Mouse (Mus musculus): ENCODE data around the gene Sec16a. TPM values are rescaled to one million over a fixed set of nuclear protein-coding genes. Genes with fewer than 3 reads are reported as not detected.

Gene Sec16a
- total RNA-seq (2022), result 10 to 100 TPM; 62.3 to 73.6 (median 67.1) TPM

DNA sequence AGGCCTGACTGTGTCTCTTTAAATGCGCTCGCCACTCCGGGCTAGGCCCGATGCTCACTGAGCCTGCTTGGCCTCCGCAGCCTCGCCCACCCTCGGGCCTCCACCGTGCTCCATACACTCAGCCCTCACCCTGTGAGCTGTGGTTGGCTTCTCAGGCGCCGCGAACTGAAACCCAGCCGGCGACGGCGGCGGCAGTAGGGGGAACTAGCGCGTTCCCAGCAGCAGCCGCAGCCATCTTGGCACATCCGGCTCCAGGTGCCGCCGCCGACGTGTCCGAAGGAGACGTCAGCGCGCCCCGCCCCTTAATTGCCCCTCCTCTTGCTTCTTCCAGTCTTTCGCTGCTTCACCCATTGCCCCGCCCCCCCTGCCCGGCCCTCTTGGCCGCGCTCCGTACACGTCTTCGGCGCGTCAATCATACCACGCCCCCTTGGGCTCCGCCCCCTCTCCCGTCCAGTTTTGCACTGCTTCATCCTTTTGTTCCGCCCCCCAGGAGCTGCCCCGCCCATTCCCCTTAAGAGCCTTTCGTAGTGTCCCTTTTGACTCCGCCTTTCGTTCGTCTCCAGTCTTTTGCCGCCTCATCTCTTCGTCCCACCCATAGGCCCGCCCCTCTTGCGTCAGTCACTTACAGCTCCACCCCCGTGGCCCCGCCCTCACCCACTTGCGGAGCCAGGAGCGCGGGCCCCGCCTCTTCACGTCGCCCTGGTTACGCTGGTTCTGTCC is at the start of gene Sec16a:
TSS of gene Sec16a (minus strand) at position 271 of the 720 bp plus-strand sequence.
- peak; percentile 99 for DNase-seq

DNA sequence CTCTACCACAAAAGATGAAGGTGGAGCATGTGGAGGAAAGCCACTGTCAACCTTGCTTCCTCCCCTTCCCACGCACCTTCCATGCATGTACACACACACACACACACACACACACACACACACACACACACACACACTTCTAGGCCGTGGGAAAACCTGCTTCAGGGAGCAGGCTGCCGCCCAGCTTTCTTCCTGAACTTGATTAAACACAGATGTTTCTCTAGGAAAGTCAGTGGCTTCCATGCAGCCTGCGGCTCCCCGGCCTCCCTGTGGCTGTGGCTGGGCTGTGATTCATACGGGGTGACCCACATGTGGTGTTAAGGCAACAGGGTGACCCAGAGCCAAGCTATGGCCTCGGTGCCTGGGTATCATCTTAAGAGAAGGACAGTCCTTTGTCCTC is 49.4 kb upstream of the Sec16a start:
- no peak for DNase-seq

DNA sequence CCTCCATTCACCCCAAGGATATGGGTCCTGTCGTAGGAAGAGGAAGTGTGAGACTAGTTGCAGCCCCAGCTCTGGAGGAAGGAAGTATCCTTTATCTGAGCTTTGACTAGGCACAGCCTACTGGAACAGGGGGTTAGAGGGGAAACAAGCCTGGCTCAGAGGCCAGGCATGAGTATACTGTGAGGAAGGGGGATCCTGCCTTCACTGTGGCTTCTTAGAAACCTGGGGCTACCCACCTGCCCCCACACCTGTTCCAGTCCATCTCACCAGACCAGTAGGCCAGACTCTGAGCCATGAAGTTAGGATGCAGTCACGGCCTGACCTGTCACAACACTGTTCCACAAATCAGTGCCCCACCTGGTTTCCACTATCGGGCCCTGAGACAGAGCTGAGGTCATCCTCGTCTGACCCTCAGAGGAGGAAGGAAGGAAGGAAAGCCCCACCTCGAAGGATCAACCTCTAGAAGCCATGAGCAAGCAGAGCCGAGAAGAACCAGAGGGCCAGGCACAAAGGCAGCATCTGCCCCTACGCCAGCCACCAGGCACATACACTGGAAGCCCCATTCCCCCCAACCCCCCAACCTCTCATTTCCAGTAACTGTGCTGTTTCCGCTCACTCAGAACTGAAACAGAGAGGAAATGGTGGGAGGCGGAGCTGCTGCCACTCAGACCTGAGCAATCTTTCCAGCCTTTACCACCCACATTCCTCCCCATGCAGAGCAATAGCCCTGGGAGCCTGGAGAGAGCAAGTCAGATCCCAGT is 48.2 kb upstream of the Sec16a start:
- no peak for DNase-seq

DNA sequence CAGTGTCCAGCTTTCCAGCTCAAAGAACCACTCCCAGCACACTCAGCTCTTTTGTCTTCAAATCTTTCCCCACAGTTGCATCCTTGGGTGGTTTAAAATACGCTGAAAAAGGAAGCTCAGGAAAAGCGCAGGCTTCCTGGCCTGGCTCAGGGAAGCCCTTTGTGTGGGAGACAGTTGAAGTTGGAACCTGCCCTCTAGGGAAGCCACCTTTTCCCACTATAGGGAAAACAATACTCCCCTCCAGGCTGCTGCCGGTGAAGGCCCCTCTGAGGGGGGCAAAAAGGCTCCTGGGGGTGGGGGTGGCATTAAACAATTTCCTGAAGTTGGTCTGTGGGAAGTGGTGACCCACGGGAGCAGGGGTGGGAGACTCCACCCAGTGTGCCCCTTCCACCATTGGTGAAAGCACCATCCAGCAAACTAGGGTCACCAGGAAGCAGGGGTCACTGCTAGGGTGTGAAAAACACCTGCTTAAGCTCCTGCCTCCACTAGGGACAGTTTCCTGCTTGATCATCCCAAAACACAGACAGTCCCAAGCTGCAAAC is 45.8 kb upstream of the Sec16a start:
- no peak for DNase-seq

DNA sequence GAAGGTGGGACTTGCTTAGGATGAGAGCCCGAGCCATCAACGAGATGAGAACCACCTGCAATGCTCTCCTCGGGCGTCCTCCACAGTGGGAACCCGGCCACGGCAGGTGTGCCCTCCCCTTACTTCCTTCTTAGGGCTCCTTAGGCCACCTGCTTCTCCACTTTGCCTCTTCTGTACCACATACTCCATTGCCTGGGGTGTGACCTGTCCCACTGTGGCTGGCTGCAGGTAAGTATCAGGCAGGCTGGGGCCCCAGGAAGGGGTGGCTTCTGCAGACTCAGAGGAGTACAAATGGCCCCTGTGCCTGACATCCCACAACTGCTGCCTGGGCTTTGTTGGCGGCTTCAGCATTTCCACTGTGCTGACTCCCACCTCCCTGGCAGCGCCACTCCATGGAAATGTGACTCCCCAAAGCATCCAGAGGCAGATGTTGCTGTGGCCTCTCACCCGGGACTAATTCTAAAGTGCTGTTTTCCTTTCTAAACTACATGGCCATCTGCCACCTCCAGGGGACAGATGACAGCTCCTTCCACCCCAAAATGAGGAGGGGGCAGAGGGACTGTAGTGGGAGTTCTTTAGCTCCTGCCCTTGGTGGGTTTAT is 43.6 kb upstream of the Sec16a start:
- DNase-seq, result no peak

DNA sequence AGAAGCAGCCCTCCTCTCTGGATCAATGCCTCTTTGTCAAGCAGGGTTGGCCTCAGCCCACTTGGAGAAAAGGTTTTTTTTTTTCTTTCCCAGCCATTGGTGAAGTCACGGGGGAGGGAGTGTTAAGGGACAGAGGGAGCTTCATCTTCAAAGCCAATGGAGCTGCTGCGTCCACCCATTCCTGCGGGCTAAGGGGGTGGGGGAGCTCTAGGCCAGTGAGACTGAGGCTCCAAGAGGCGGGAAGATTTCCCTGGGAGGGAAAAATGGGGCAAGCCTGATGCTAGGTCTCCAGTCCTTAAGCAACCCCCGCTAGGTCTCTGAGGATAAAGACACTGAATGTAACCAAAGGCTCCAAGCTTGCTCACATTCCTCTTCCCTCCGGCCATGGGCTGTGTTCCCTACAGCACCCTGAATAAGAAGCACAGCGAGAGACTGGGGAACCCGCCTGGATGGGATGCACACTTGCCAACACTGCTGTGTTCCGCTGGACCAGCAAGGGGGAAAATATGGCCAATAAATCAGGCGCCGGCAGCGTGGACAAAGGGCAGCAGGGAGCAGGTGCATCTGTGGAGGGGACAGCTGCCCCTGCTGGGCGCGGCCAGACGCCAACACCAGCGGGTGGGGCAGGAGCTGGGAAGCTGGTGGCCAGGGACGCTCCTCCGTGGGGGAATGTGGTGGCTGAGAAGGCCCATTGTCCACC is 42.5 kb upstream of the Sec16a start:
- no peak for DNase-seq

DNA sequence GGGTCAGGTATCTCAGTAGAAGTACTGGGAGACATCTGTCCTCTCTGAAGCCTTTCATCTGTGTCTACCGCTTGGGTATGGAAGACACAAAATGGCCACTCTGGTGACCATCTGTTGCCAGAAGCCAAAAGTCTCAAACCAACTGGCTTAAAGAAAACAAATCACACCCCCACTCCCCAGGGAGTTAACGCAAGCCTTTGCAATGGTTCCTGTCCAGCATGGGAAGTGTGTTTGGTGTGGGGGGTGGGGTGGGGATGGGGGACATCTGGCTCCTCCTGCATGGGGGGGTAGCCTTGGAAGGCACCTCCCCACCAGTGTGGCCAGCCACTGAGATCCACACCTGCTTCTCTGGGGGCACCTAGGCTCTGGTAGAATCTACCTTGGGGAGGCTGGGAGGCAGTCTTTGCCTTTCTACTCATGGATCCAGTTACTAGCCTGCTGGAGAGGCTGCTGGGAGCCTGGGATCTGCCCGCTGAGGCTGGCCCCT is 41.9 kb upstream of the Sec16a start:
- no peak for DNase-seq

DNA sequence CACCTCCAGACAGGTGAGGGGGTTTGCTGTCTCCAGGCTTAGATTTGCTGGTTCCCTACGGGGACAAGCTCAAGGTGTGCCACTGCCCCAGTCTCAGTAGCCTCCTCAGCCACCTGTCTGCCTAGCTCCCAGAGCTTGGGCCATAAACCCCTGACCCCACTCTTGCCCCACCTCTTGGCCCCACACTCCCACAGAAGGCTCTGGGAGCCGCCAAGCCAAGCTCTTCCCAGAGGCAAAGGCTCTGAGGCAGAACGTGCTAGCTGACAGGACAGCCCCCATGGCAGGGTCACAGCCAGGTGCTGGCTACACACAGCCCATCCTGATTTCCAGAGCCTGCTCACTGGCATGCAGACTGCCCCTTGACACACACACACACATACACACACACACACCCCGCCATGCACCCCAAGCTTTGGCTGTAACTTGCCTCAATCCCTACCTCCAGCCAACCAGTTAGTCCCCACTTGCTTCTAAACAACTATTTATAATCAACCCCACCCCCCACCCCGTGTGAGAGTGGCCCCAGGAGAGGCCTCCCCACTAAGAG is 41.3 kb upstream of the Sec16a start:
- no peak for DNase-seq

DNA sequence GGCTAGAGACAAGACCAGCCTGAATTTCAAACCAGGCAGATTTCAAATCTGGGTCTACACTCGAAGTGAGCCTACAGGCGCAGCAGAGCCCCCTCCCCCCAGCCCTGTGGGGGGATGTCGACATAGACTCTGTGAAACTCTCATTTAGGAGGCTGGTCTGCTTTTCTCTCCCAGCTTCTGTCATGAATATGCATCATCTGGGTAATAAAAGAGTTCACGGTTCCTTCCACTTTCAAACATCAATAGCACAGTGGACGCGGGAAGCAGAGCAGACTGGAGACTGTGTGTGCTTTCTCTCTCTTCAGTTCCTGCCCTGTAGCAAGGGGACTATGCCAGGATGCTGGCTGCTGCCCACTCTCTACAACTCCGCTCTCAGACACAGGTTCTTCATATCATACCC is 40.7 kb upstream of the Sec16a start:
- no peak for DNase-seq

DNA sequence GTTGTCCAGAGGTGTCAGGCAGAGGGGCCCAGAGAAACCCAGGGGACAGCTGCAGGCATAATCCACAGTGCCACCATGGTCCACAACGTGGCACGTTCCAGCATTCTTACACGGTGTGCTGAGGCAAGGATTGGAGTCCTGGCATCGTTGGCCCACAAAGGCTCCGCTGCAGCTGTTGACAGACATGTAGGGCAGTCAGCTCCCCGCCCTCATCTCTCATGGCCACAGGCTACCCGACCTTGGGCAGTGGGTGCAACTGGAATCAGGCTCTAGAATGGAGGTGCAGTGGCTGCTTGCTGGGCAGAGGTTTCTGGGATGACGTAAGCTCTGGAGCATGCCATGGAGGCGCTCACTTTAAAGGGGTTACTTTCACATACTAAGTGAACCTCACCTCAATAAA is 40.3 kb upstream of the Sec16a start:
- DNase-seq, result peak; percentile 77

DNA sequence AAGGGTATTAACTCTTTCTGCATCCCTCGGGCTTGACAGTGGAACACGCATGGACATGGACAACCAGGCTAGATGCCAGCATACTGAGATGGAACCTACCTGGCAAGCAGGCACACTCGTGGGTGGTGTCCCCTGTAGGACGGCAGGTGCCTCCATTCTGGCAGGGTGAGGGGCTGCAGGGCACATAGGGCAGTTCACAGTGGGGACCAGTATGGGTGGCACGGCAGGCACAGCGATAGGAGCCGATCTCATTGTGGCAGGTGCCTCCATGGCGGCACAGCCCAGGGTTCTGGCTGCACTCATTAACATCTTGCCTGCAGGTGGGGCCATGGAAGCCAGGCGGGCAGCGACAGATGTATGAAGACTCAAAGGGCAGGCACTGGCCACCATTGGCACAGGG is 39.2 kb upstream of the Sec16a start:
- DNase-seq, result no peak

DNA sequence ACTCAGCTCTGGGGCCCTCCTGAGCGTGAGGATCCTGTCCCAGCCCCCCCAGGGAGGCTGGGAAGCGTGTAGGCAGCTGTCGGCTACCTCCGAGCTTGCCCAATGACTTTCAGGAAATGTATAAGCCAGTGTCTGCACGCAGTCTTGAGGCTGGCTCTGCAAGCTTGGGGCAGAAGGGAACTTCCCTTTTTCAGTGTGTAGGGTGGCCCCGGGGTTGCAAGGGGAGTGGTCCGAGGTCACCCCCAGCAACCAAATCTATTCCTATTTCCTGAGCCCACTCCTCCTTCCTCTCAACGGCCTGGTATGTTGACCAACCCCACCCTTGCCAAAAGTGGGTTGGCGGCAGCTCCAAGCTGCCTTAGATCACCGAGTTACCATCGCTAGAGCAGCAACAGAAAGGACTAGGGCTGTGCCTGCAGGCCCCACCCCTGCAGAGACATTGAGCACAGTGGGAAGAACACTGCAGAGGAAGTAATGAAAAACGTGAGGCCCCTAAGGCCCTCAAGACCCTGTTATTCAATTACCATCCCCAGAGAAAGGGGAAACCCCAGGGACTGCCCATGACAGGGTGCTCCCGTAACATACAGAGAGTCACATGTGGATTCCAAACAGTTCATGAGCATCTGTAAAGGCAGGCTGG is 38.3 kb upstream of the Sec16a start:
- DNase-seq, result no peak

DNA sequence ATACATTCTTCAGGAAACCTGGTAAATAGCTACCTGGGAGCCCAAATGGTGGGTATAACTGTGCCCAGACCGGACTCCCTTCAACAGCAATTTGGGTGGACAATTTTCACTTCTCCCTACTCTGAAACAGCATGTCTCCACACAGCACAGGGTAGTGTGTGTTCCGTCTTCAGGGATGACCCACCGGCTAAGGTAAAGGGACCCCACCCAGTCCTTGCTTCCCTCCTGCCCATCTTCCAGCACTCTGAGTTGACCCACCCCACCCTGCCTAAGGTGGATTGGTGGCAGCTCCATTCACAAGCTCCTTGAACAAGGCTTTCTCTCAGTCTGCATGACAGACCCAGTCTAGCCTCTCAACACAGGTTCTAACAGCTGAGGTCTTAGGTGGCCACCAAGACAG is 37.8 kb upstream of the Sec16a start:
- no peak for DNase-seq

DNA sequence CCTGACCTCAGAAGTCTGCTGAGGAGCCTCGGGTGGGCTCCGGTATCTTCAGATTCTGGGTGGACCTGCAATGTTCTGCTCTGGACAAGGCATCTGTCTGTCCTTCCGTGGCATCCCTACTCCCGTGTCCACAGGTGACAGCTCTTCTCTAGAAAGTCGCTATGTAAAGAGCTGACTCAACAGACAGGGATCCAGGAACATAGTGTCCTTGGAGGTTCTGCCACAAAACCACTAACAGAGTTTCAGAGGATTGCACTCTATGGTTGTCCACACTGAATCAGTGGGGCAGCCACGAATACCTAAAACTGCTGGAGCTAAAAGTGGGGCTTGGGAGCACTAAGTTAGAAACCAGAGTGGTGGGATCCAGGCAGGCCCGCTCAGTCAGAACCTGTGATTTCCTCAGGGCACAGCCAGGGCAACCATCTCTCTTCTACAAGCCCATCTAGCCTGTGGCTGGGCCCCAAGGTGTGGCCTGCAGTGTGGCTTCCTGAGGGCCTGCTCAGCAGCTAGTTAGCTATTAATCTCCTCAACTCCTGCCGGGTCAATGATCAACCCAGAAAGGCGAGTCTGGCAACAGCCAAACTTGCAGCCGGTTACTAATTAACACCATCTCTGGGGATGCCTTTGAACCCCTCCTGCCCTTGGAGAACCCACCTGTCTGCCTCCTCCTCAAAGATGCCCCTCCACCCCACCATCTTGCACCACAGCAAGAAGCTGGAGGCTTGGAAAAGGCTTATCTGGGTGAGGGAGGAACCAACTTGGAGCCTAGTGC is 36.9 kb upstream of the Sec16a start:
- no peak for DNase-seq

DNA sequence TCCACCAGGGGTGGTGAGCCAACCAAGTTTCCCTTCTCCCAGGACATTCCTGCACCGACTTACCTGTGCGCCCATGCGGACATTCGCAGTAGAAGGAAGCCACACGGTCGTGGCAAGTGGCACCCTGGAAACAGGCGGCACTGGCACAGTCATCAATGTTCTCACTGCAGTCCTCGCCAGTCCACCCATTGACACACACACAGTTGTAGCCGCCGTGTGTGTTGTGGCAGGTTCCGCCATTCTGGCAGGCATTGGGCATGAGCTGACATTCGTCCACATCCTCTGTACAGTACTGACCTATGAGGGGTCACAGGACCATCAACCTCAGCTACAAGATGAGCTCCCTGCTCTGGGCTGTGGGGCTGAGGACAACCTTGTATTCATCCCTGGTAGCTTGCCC is 35.9 kb upstream of the Sec16a start:
- DNase-seq, result no peak

DNA sequence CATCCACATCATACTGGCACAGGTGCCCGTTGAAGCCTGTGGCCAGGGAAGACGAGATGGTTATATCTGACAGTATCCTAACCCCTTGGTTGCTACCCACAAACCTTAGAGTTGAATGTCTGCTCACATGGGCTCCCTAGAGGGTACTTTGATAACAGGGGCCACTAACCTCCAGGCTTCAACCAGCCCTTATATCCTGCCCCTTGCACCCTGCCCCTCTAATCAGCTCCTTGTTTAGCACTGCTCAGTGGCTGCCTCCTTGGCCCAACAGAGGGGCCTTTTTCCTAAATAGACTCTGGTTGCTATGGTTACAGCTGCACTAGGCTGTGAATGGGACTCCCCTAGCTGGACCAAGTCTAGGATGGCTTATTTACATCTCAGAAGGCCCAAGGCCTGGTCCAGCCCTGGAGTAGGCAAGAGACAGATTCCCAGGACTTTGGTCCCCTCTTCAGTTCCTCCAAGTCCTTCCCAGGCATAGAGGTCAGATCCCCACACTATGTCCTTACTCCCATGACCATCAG is 33.7 kb upstream of the Sec16a start:
- DNase-seq, result no peak

DNA sequence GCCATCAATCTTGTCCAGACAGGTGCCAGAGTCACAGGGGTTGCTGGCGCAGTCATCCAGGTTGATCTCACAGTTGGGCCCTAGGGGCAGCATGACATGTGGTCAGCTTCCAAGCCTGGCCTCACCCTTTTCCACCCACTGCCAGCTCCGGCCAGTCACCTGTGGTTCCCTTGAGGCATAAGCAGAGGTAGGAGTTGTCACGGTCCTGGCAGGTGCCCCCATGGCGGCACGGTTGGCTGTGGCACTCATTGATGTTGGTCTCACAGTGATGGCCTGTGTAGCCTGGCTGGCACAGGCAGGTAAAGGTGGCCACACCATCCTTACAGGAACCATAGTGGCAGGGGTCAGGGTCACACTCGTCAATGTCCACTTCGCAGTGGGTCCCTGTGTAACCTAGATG is 32.9 kb upstream of the Sec16a start:
- DNase-seq, result no peak

DNA sequence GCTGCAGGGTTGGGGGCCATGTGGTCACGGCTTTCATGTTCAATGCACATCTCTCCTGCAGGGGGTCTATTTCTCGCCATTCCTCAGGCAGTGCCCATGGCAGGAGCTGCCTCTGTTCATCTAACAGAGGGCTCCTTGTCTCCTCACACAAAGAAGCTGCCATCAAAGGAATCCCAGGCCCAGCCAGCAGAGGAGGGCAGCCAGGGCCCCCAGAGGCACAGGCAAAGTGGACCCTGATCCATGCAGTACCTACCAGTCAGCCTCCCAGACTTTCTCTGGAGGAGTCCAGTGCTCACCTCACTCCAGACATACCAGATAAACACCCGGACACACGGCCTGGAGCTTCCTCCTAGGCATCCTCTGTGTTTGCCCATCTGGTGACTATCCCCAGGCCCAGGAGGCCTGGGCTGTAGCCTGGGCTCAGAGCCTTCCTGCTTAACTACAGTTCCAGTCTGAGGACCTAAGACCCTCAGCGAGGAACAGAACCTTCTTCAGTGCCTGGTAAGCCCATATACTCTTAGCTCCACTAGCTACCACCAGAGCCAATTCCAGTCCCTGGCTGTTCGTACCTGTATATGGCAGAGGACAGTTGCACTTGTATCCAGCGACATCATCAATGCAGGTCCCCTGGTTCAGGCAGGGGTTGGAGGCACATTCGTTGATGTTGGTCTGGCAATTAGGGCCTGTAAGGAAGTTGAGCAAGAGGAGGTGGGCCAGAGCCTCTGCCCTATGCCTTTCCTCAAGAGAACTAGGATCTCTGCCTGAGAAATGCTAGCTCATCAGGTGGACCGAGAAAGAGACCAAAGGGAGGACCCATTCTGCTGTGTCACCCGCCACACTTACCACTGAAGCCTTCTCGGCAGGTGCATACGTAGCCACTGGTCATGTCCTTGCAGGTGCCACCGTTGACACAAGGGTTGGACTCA is 30.8 kb upstream of the Sec16a start:
- DNase-seq, result no peak

DNA sequence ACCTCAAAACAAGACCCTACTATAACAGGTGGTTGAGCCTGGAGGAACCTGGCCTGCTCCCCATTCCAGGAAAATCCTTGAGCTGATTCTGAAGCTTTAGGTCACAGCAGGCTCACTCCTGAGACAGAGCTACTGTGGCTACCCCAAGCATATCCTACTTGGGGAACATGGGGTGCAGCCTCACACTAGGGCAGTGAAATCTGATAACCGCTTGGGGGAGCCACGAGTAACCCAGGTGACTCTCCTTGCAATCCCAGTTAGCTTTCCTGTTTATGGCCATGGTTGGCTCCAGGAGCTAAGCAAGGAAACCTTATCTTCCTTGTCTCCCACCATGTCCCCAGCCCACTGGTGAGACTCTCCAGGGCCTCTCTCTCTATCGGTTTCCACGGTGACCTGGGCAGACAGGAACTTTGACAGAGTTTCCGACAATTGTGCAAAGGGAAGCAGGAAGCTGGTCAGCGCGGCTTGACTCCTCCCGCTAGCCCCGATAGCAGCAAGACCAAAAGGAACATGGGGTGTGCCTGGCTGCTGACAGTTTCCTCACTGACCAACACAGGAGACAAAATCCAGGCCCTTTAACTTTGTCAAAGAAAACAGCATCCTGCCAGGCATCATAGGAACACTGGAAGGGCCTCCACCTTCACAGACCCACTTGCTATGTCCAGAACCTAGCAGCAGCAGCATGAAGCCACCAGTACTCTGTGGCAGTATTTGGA is 29.9 kb upstream of the Sec16a start:
- peak; percentile 68 for DNase-seq
